Mouse (Mus musculus) thymus, adult 2 months (tissue): ENCODE results near the gene Rtp2.

ENCODE experiments used
- CTCF ChIP-seq: fragments of 200-500 bp; IDR thresholded peaks from 2 replicates; pipeline ENCODE4 v1.5.1; 2012; ENCODE audit warnings: mild to moderate bottlenecking, control low read depth, low read length, moderate library complexity, borderline replicate concordance; ENCODE audit not compliant: control insufficient read depth, poor library complexity, insufficient read depth; ENCODE audit errors: extremely low read depth
- POLR2A ChIP-seq: fragments of 200-500 bp; IDR thresholded peaks from 2 replicates; pipeline ENCODE4 v1.6.1; 2012; ENCODE audit warnings: mild to moderate bottlenecking, low read length, control low read depth, moderate library complexity; ENCODE audit not compliant: control insufficient read depth, poor library complexity, insufficient read depth; ENCODE audit errors: extremely low read depth

DNA sequence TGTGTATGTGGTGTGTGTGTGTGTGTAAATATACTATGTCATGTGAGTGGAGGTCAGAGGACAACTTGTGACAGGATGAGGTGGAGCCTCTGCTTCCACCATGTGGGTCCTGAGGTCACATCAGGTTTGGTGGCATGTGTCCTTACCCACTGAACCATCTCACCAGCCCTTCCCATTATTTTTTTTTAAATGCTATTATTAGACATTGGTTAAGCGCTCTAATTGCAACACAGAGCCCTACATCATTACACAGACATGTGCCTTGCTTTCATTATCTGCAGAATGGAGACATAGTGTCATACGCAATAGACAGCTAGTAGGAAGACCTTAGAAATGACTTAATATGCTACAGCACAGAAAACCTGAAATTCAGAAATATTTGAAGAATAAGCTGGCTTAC lies 44.0 kb upstream of the Rtp2 start:
- no peak for TF ChIP-seq CTCF
- TF ChIP-seq POLR2A = no peak
